Mouse (Mus musculus) CD4-positive, CD25-positive, alpha-beta regulatory T cell, adult 4 months (primary cell): Measurements from ENCODE around the gene Olfr804. TPM values are rescaled to one million over a fixed set of nuclear protein-coding genes. Genes with fewer than 3 reads are reported as not detected.

ENCODE experiments used
- ATAC-seq: one replicate; pipeline ENCODE4 v1.8.0; 2017
- polyA plus RNA-seq, 2 experiments: library from polyadenylated mRNA; unstranded; fragments of 100-300 nt; shearing (Covaris generic); gene quantifications; one replicate each; pipeline ENCODE4 v1.2.1; 2017

Olfr804 gene
- not detected for polyA plus RNA-seq

DNA sequence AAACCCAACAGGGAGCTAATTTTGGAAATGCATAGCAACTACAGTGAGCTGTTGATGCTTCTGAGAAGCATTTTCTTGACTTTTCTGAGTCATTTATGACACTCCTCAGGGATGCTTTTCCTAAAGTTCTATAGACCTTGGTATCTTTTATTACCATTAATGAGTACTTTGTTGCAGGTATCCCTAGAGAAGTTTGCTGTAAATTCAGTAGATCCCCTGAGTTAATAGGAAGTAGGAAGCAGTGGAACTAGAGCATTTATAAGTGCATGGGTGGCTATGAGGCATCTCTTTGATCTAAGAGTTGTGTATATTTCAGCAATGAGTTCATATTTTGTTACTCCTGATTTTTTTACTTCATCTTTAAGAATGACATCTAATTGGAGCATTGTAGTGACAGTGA lies at the start of gene Olfr804:
Gene Olfr804 (plus strand): TSS at position 301 of the 400 bp plus-strand sequence.
- ATAC-seq = no peak

DNA sequence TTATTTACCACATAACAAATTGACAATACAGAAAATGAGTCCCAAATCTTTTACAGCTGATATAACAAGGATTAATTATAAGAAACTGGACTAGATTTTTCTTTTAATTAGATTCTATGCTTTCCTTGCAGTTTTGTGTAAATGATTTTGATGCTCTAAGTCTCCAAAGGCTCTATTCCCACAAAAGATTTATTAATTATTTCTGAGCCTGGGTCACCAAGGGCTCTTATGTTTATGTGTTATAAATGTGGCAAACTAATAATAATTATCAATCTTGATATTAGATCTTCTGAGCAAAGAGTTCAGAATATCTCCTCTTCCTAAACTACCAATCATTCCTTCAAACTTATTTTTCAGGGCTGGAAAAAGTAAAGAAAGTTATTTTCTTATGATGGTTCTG lies 45.6 kb upstream of the Olfr804 start, which contains the start of gene Olfr800:
Gene Olfr800 (plus strand): TSS at position 301 of the 400 bp plus-strand sequence.
- ATAC-seq = no peak

DNA sequence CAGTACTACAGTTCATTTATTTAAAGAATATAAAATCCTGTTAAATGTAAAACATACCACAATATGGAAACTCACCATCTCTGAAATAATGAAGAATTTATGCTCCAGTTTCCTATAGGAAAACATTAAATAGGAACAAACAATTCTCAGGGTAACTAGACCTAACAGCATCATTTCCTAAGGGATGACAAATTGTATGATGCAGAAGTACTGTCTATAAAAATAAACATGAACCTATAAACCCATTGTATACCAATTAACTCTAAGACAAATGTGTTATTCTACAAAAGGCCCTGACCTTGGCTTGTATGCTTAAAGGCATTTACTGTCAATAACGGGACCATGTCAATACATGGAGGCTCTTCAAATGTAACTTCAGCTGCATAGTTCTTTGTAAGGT lies 29.2 kb upstream of the Olfr804 start, which contains the start of gene Olfr801:
Gene Olfr801 (minus strand): TSS at position 101 of the 400 bp plus-strand sequence.
- no peak for ATAC-seq

DNA sequence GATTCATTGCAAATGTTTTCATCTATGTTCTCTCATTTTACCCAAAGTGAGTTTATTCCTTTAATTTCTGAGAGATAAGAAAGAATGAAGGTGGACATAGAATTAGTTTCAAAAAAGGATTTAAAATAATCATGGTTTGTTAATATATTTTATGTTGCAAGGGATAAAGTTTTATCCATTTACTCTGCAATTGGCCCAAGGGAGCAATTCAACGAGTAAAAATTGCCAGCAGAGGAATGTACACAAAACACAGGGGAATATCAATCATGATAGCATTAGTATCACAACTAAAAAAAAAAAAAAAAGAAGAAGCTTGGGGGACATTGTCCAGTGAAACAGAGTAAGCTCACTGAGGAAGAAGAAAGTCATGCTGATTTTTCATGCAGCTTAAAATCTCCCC lies 14.9 kb upstream of the Olfr804 start, which contains the start of gene Olfr802:
Gene Olfr802 (minus strand): TSS at position 101 of the 400 bp plus-strand sequence.
- no peak for ATAC-seq

DNA sequence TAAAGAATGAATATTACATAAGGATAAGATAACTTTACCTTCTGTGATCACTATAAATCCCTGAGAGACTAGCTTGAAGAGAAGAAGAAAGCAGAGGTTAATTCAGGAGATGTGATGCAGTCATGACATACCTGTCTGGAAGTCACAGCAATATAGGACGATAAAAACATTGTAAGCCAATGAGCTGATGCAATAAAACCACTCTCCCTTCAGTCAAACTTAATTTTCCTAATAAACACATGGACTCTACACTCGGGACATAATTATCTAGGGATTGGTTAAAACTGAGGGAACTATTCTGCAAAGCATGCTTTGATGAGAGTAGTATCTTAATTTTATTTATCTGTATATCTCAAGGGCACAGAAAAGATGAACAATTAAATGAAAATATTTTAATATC lies 8.8 kb upstream of the Olfr804 start, which contains the start of gene Olfr803:
Gene Olfr803 (minus strand): TSS at position 101 of the 400 bp plus-strand sequence.
- no peak for ATAC-seq

DNA sequence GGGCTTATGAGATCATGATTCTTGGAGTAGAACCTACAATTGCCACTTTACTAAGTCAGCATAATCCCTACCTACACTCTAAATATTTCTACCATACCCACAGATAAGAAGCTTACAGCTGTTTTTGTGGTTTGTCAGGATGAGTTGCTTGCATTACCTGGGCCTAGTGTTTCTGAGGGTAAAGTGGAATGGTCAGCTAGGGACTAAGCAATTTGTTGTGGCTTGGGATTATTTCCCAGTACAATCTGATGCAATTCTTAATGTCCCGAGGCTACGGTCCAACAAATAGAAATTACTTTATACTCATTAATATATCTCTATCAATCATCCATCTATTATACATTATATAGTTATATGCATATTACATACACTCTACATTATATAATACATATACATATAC lies 26.3 kb downstream of the Olfr804 start, which contains the start of gene Olfr805:
Gene Olfr805 (minus strand): TSS at position 101 of the 400 bp plus-strand sequence.
- ATAC-seq = no peak

DNA sequence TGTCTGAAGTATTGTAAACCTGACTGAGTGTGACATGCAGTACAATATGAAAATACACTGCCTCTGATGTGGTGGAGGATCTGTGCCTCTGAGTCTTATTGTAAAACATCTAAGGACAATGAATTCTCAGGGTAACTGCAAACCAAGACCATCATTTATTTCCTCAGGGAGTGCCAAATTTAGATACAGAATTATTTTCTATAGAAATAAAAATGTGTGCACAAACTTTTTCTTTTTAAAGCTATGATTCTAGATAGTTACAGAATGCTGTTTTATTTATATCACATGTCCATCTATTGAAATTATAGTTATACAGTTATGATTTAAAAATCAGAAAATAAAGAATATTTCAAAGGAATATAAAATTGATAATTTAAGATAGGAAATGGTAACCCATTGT lies 38.8 kb downstream of the Olfr804 start, which contains the start of gene Olfr806:
Gene Olfr806 (minus strand): TSS at position 101 of the 400 bp plus-strand sequence.
- no peak for ATAC-seq

DNA sequence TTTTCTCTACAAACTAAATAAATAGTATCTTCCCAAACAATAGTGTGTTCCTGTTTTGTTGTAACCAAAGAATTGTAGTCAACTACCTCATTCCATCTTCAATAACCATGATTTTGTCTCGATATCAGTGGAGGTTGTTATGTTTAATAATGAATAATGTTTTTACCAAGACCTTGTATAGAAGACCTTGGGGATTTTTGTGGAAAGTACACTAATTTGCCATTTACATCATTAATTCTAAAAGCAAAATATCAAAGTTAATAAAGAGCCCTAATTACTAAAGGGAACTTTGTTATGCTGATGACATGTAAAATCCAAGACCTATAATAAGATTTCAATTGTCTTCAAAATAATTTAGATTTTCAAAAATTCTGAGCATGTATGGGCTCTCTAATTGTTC lies 54.7 kb downstream of the Olfr804 start, which contains the start of gene Olfr807:
Gene Olfr807 (minus strand): TSS at position 101 of the 400 bp plus-strand sequence.
- ATAC-seq = no peak

Other genes starting within 250 kb of the Olfr804 start
- under 1 TPM in 1 of 2 experiments, not detected in 1; 0.24 TPM for gene Olfr787, start 241.3 kb upstream of the Olfr804 start, polyA plus RNA-seq
- not detected for gene Olfr788, start 232.2 kb upstream of the Olfr804 start, polyA plus RNA-seq
- not detected for gene Olfr789, start 218.5 kb upstream of the Olfr804 start, polyA plus RNA-seq
- gene Olfr790, start 204.7 kb upstream of the Olfr804 start, polyA plus RNA-seq = not detected
- gene Olfr791, start 181.4 kb upstream of the Olfr804 start, polyA plus RNA-seq = not detected
- gene Olfr792, start 164.0 kb upstream of the Olfr804 start, polyA plus RNA-seq = not detected
- not detected for gene Olfr794, start 135.6 kb upstream of the Olfr804 start, polyA plus RNA-seq
- not detected for gene Olfr796, start 90.6 kb upstream of the Olfr804 start, polyA plus RNA-seq
- gene Olfr798, start 75.3 kb upstream of the Olfr804 start, polyA plus RNA-seq = not detected
- gene Olfr799, start 65.7 kb upstream of the Olfr804 start, polyA plus RNA-seq = not detected
- not detected for gene Olfr800, start 45.5 kb upstream of the Olfr804 start, polyA plus RNA-seq
- gene Olfr801, start 29.3 kb upstream of the Olfr804 start, polyA plus RNA-seq = not detected
- gene Olfr802, start 15.0 kb upstream of the Olfr804 start, polyA plus RNA-seq = not detected
- not detected for gene Olfr803, start 8.9 kb upstream of the Olfr804 start, polyA plus RNA-seq
- gene Olfr805, start 26.2 kb downstream of the Olfr804 start, polyA plus RNA-seq = not detected
- not detected for gene Olfr806, start 38.7 kb downstream of the Olfr804 start, polyA plus RNA-seq
- not detected for gene Olfr807, start 54.6 kb downstream of the Olfr804 start, polyA plus RNA-seq
- gene Olfr808, start 62.3 kb downstream of the Olfr804 start, polyA plus RNA-seq = not detected
- gene Olfr809, start 71.4 kb downstream of the Olfr804 start, polyA plus RNA-seq = not detected
- gene Olfr810, start 91.7 kb downstream of the Olfr804 start, polyA plus RNA-seq = not detected
- not detected for gene Olfr811, start 101.2 kb downstream of the Olfr804 start, polyA plus RNA-seq
- gene Olfr812, start 142.9 kb downstream of the Olfr804 start, polyA plus RNA-seq = not detected
- not detected for gene Olfr813, start 152.2 kb downstream of the Olfr804 start, polyA plus RNA-seq
- gene Olfr814, start 176.6 kb downstream of the Olfr804 start, polyA plus RNA-seq = under 1 TPM in 1 of 2 experiments, not detected in 1; 0.11 TPM
- not detected for gene Olfr815, start 202.7 kb downstream of the Olfr804 start, polyA plus RNA-seq
- gene Olfr816, start 212.4 kb downstream of the Olfr804 start, polyA plus RNA-seq = not detected
- gene Olfr818, start 245.9 kb downstream of the Olfr804 start, polyA plus RNA-seq = not detected